Mouse (Mus musculus): ENCODE results near the gene Usp6nl.

The Usp6nl gene

GRCm38 (mm10) chr2:6322376-6322901, at the start of gene Usp6nl:
Gene Usp6nl, plus strand, starts transcription at chr2:6322667.
- peak; percentile 80 for DNase-seq

- no peak for DNase-seq
These were observed 49.0 kb upstream of the Usp6nl start for GRCm38 (mm10) chr2:6273392-6273845.

- DNase-seq = no peak
These were observed 43.5 kb upstream of the Usp6nl start for GRCm38 (mm10) chr2:6278813-6279530.

GRCm38 (mm10) chr2:6279614-6280301, 42.7 kb upstream of the Usp6nl start:
- DNase-seq = no peak

GRCm38 (mm10) chr2:6283569-6283968, 38.9 kb upstream of the Usp6nl start:
- no peak for DNase-seq

GRCm38 (mm10) chr2:6284784-6285183, 37.7 kb upstream of the Usp6nl start:
- DNase-seq = no peak

GRCm38 (mm10) chr2:6285794-6286193, 36.7 kb upstream of the Usp6nl start:
- no peak for DNase-seq

GRCm38 (mm10) chr2:6293825-6294444, 28.5 kb upstream of the Usp6nl start:
- DNase-seq = no peak

- DNase-seq = no peak
These were observed 27.4 kb upstream of the Usp6nl start for GRCm38 (mm10) chr2:6294993-6295628.

GRCm38 (mm10) chr2:6304768-6305167, 17.7 kb upstream of the Usp6nl start:
- DNase-seq = no peak

GRCm38 (mm10) chr2:6306861-6307260, 15.6 kb upstream of the Usp6nl start:
- DNase-seq = no peak

- no peak for DNase-seq
These were observed 13.1 kb upstream of the Usp6nl start for GRCm38 (mm10) chr2:6309373-6309821.

GRCm38 (mm10) chr2:6312764-6313163, 9.7 kb upstream of the Usp6nl start:
- DNase-seq = no peak

GRCm38 (mm10) chr2:6313733-6314132, 8.7 kb upstream of the Usp6nl start:
- no peak for DNase-seq

GRCm38 (mm10) chr2:6320153-6320552, 2.3 kb upstream of the Usp6nl start:
- DNase-seq = no peak

- DNase-seq = no peak
These were observed 595 bp upstream of the Usp6nl start for GRCm38 (mm10) chr2:6321769-6322375.

GRCm38 (mm10) chr2:6322938-6323521, 563 bp downstream of the Usp6nl start:
- DNase-seq = peak; percentile 46

GRCm38 (mm10) chr2:6325646-6326045, 3.2 kb downstream of the Usp6nl start:
- DNase-seq = no peak

- DNase-seq = no peak
These were observed 6.5 kb downstream of the Usp6nl start for GRCm38 (mm10) chr2:6328927-6329326.

- no peak for DNase-seq
These were observed 8.3 kb downstream of the Usp6nl start for GRCm38 (mm10) chr2:6330756-6331155.

GRCm38 (mm10) chr2:6331324-6332137, 9.1 kb downstream of the Usp6nl start:
- DNase-seq = no peak

Data from cerebellum, adult 11 months (tissue).